Mouse (Mus musculus): Measurements from ENCODE around the gene Dpp8. TPM values are rescaled to one million over a fixed set of nuclear protein-coding genes. Genes with fewer than 3 reads are reported as not detected.

Gene Dpp8
- total RNA-seq, 2 experiments from 2014 or later, result 103 to 116 TPM

- no peak for DNase-seq
Measured at GRCm38 (mm10) chr9:65086801-65087200, 54.6 kb downstream of the Dpp8 start.

- DNase-seq, result peak; percentile 39
Measured at GRCm38 (mm10) chr9:65087490-65087889, 55.3 kb downstream of the Dpp8 start.

- peak; percentile 87 for DNase-seq
Measured at GRCm38 (mm10) chr9:65094237-65094636, 62.0 kb downstream of the Dpp8 start.

GRCm38 (mm10) chr9:65100991-65101685 lies 68.9 kb downstream of the Dpp8 start, which contains the start of gene Igdcc4:
Igdcc4 (plus strand) TSS chr9:65101486.
- peak; percentile 63 for DNase-seq

- peak; percentile 72 for DNase-seq
Measured at GRCm38 (mm10) chr9:65101686-65102376, 69.6 kb downstream of the Dpp8 start.

GRCm38 (mm10) chr9:65102377-65103172 lies 70.4 kb downstream of the Dpp8 start:
- peak; percentile 57 for DNase-seq

GRCm38 (mm10) chr9:65103173-65103752 lies 71.0 kb downstream of the Dpp8 start:
- no peak for DNase-seq

GRCm38 (mm10) chr9:65106821-65107220 lies 74.6 kb downstream of the Dpp8 start:
- no peak for DNase-seq

GRCm38 (mm10) chr9:65107893-65108292 lies 75.7 kb downstream of the Dpp8 start:
- no peak for DNase-seq

- peak; percentile 59 for DNase-seq
Measured at GRCm38 (mm10) chr9:65109132-65110072, 77.2 kb downstream of the Dpp8 start.

GRCm38 (mm10) chr9:65111698-65112097 lies 79.5 kb downstream of the Dpp8 start:
- DNase-seq, result no peak

- DNase-seq, result no peak
Measured at GRCm38 (mm10) chr9:65113694-65114093, 81.5 kb downstream of the Dpp8 start.

- DNase-seq, result no peak
Measured at GRCm38 (mm10) chr9:65115891-65116290, 83.7 kb downstream of the Dpp8 start.

GRCm38 (mm10) chr9:65117516-65117915 lies 85.3 kb downstream of the Dpp8 start:
- no peak for DNase-seq

- peak; percentile 70 for DNase-seq
Measured at GRCm38 (mm10) chr9:65120935-65121334, 88.7 kb downstream of the Dpp8 start.

GRCm38 (mm10) chr9:65122545-65122944 lies 90.3 kb downstream of the Dpp8 start:
- no peak for DNase-seq

GRCm38 (mm10) chr9:65123552-65124168 lies 91.4 kb downstream of the Dpp8 start:
- peak; percentile 48 for DNase-seq

GRCm38 (mm10) chr9:65128123-65128815 lies 96.1 kb downstream of the Dpp8 start:
- no peak for DNase-seq

- DNase-seq, result no peak
Measured at GRCm38 (mm10) chr9:65131717-65132116, 99.5 kb downstream of the Dpp8 start.

All from gastrocnemius, postnatal 10 days (tissue).